Mouse (Mus musculus): ENCODE results near the gene March2. TPM values are rescaled to one million over a fixed set of nuclear protein-coding genes. Genes with fewer than 3 reads are reported as not detected.

March2 gene
- polyA plus RNA-seq, 1 experiment from 2014 or later = 47.2 TPM

- Histone ChIP-seq H3K9me3 (ENCODE audit: control insufficient read depth, low read length) (no peaks in the 10 kb centered on the region), H3K9ac (ENCODE audit: low read length) (no peak overlapping the region), H3K4me2 (ENCODE audit: low read length) (no peak overlapping the region), H3K4me1 (replicated peaks; ENCODE audit: control insufficient read depth, insufficient read depth, low read length) (no peaks in the 10 kb centered on the region), H3K27me3 (replicated peaks; ENCODE audit: control insufficient read depth, insufficient read depth, low read length) (no peaks in the 10 kb centered on the region), H3K36me3 (ENCODE audit: control insufficient read depth, insufficient read depth, low read length) (no peaks in the 10 kb centered on the region), H3K27ac (ENCODE audit: low read depth) (no peak overlapping the region), H3K4me3 (ENCODE audit: low read depth, low read length) (no peak overlapping the region)
- no peak for DNase-seq (ENCODE audit: low spot score)
- WGBS = 79% methylated on average over 2 of the region's 2 CpGs
- no peak for ATAC-seq (replicated peaks; ENCODE audit: low FRiP score, low TSS enrichment, low read depth)
Observed at GRCm38 (mm10) chr17:33728396-33728795, 9.9 kb upstream of the March2 start.

GRCm38 (mm10) chr17:33719736-33720378 is 1.4 kb upstream of the March2 start:
- WGBS = 93% methylated on average over 7 of the region's 7 CpGs
- no peak overlapping the region for H3K27ac ChIP-seq (ENCODE audit: low read depth)
- H3K36me3 ChIP-seq (ENCODE audit: control insufficient read depth, insufficient read depth, low read length) = no peaks in the 10 kb centered on the region
- no peak overlapping the region for H3K4me3 ChIP-seq (ENCODE audit: low read depth, low read length)
- H3K4me2 ChIP-seq (ENCODE audit: low read length) = no peak overlapping the region
- DNase-seq (ENCODE audit: low spot score) = no peak
- H3K9me3 ChIP-seq (ENCODE audit: control insufficient read depth, low read length) = no peaks in the 10 kb centered on the region
- H3K9ac ChIP-seq (ENCODE audit: low read length) = no peak overlapping the region
- no peak for ATAC-seq (replicated peaks; ENCODE audit: low FRiP score, low TSS enrichment, low read depth)
- no peaks in the 10 kb centered on the region for H3K27me3 ChIP-seq (replicated peaks; ENCODE audit: control insufficient read depth, insufficient read depth, low read length)
- H3K4me1 ChIP-seq (replicated peaks; ENCODE audit: control insufficient read depth, insufficient read depth, low read length) = 0 out of 2 replicates have a peak, but pooled peaks cover 5% of the 10 kb centered on the region

GRCm38 (mm10) chr17:33718944-33719725 is 665 bp upstream of the March2 start:
- Histone ChIP-seq H3K4me1 (replicated peaks; ENCODE audit: control insufficient read depth, insufficient read depth, low read length) (0 out of 2 replicates have a peak, but pooled peaks cover 5% of the 10 kb centered on the region), H3K27ac (ENCODE audit: low read depth) (peak overlapping the region; percentile 7; the same call in 1 of the 2 replicates), H3K4me3 (ENCODE audit: low read depth, low read length) (peak overlapping the region; percentile 89), H3K4me2 (ENCODE audit: low read length) (peak overlapping the region; percentile 35), H3K36me3 (ENCODE audit: control insufficient read depth, insufficient read depth, low read length) (no peaks in the 10 kb centered on the region), H3K9me3 (ENCODE audit: control insufficient read depth, low read length) (no peaks in the 10 kb centered on the region), H3K9ac (ENCODE audit: low read length) (no peak overlapping the region), H3K27me3 (replicated peaks; ENCODE audit: control insufficient read depth, insufficient read depth, low read length) (no peaks in the 10 kb centered on the region)
- DNase-seq (ENCODE audit: low spot score) (no peak), ATAC-seq (replicated peaks; ENCODE audit: low FRiP score, low TSS enrichment, low read depth) (peak; percentile 26; the same call in 1 of the 2 replicates)
- WGBS = 48% methylated on average over 10 of the region's 10 CpGs

GRCm38 (mm10) chr17:33717982-33718381 is 488 bp downstream of the March2 start:
- Histone ChIP-seq H3K9ac (ENCODE audit: low read length) (peak overlapping the region; percentile 55), H3K36me3 (ENCODE audit: control insufficient read depth, insufficient read depth, low read length) (no peaks in the 10 kb centered on the region), H3K27me3 (replicated peaks; ENCODE audit: control insufficient read depth, insufficient read depth, low read length) (no peaks in the 10 kb centered on the region), H3K4me3 (ENCODE audit: low read depth, low read length) (peak overlapping the region; percentile 89), H3K4me2 (ENCODE audit: low read length) (peak overlapping the region; percentile 85), H3K9me3 (ENCODE audit: control insufficient read depth, low read length) (no peaks in the 10 kb centered on the region), H3K27ac (ENCODE audit: low read depth) (no peak overlapping the region), H3K4me1 (replicated peaks; ENCODE audit: control insufficient read depth, insufficient read depth, low read length) (0 out of 2 replicates have a peak, but pooled peaks cover 5% of the 10 kb centered on the region)
- ATAC-seq (replicated peaks; ENCODE audit: low FRiP score, low TSS enrichment, low read depth) (no peak), DNase-seq (ENCODE audit: low spot score) (no peak)
- WGBS = 6% methylated on average over 8 of the region's 8 CpGs

- Histone ChIP-seq H3K4me3 (ENCODE audit: low read depth, low read length) (no peak overlapping the region), H3K9me3 (ENCODE audit: control insufficient read depth, low read length) (no peaks in the 10 kb centered on the region), H3K27me3 (replicated peaks; ENCODE audit: control insufficient read depth, insufficient read depth, low read length) (no peaks in the 10 kb centered on the region), H3K4me1 (replicated peaks; ENCODE audit: control insufficient read depth, insufficient read depth, low read length) (0 out of 2 replicates have a peak, but pooled peaks cover 5% of the 10 kb centered on the region), H3K4me2 (ENCODE audit: low read length) (no peak overlapping the region), H3K27ac (ENCODE audit: low read depth) (no peak overlapping the region), H3K36me3 (ENCODE audit: control insufficient read depth, insufficient read depth, low read length) (no peaks in the 10 kb centered on the region), H3K9ac (ENCODE audit: low read length) (no peak overlapping the region)
- 97% methylated on average over 1 of the region's 1 CpGs for WGBS
- DNase-seq (ENCODE audit: low spot score) = no peak
- ATAC-seq (replicated peaks; ENCODE audit: low FRiP score, low TSS enrichment, low read depth) = no peak
Observed at GRCm38 (mm10) chr17:33717246-33717645, 1.2 kb downstream of the March2 start.

- WGBS = 84% methylated on average over 1 of the region's 1 CpGs
- ATAC-seq (replicated peaks; ENCODE audit: low FRiP score, low TSS enrichment, low read depth) = no peak
Observed at GRCm38 (mm10) chr17:33714779-33715178, 3.7 kb downstream of the March2 start.

GRCm38 (mm10) chr17:33713271-33713670 is 5.2 kb downstream of the March2 start:
- 74% methylated on average over 5 of the region's 5 CpGs for WGBS
- Histone ChIP-seq H3K27me3 (replicated peaks; ENCODE audit: control insufficient read depth, insufficient read depth, low read length) (no peaks in the 10 kb centered on the region), H3K36me3 (ENCODE audit: control insufficient read depth, insufficient read depth, low read length) (peaks cover 12% of the 10 kb centered on the region), H3K27ac (ENCODE audit: low read depth) (no peak overlapping the region), H3K9ac (ENCODE audit: low read length) (no peak overlapping the region), H3K9me3 (ENCODE audit: control insufficient read depth, low read length) (no peaks in the 10 kb centered on the region), H3K4me2 (ENCODE audit: low read length) (no peak overlapping the region), H3K4me3 (ENCODE audit: low read depth, low read length) (no peak overlapping the region), H3K4me1 (replicated peaks; ENCODE audit: control insufficient read depth, insufficient read depth, low read length) (0 out of 2 replicates have a peak, but pooled peaks cover 5% of the 10 kb centered on the region)
- DNase-seq (ENCODE audit: low spot score) = no peak
- ATAC-seq (replicated peaks; ENCODE audit: low FRiP score, low TSS enrichment, low read depth) = no peak

More at GRCm38 (mm10) chr17:33714779-33715178, 3.7 kb downstream of the March2 start:
- no peaks in the 10 kb centered on the region for H3K36me3 ChIP-seq (ENCODE audit: control insufficient read depth, insufficient read depth, low read length)
- H3K9ac ChIP-seq (ENCODE audit: low read length) = no peak overlapping the region
- no peak for DNase-seq (ENCODE audit: low spot score)
- no peaks in the 10 kb centered on the region for H3K27me3 ChIP-seq (replicated peaks; ENCODE audit: control insufficient read depth, insufficient read depth, low read length)
- H3K27ac ChIP-seq (ENCODE audit: low read depth) = no peak overlapping the region
- H3K4me2 ChIP-seq (ENCODE audit: low read length) = no peak overlapping the region
- no peak overlapping the region for H3K4me3 ChIP-seq (ENCODE audit: low read depth, low read length)
- H3K4me1 ChIP-seq (replicated peaks; ENCODE audit: control insufficient read depth, insufficient read depth, low read length) = 0 out of 2 replicates have a peak, but pooled peaks cover 5% of the 10 kb centered on the region
- H3K9me3 ChIP-seq (ENCODE audit: control insufficient read depth, low read length) = no peaks in the 10 kb centered on the region

- Histone ChIP-seq H3K4me2 (ENCODE audit: low read length) (no peak overlapping the region), H3K27ac (ENCODE audit: low read depth) (no peak overlapping the region), H3K27me3 (replicated peaks; ENCODE audit: control insufficient read depth, insufficient read depth, low read length) (no peaks in the 10 kb centered on the region), H3K36me3 (ENCODE audit: control insufficient read depth, insufficient read depth, low read length) (peaks cover 24% of the 10 kb centered on the region), H3K9me3 (ENCODE audit: control insufficient read depth, low read length) (no peaks in the 10 kb centered on the region), H3K9ac (ENCODE audit: low read length) (no peak overlapping the region), H3K4me1 (replicated peaks; ENCODE audit: control insufficient read depth, insufficient read depth, low read length) (no peaks in the 10 kb centered on the region), H3K4me3 (ENCODE audit: low read depth, low read length) (no peak overlapping the region)
- 77% methylated on average over 3 of the region's 3 CpGs for WGBS
- ATAC-seq (replicated peaks; ENCODE audit: low FRiP score, low TSS enrichment, low read depth) = no peak
- DNase-seq (ENCODE audit: low spot score) = no peak
Observed at GRCm38 (mm10) chr17:33709834-33710233, 8.6 kb downstream of the March2 start.
